Mouse (Mus musculus) yolk sac, embryonic 10.5 days (tissue): ENCODE measurements around the gene Zfp14.

Experiments used
- DNase-seq: peaks from one replicate; pipeline ENCODE4 v3.0.0-alpha.2; 2017; ENCODE audit warnings: low spot score

Zfp14 gene

DNA sequence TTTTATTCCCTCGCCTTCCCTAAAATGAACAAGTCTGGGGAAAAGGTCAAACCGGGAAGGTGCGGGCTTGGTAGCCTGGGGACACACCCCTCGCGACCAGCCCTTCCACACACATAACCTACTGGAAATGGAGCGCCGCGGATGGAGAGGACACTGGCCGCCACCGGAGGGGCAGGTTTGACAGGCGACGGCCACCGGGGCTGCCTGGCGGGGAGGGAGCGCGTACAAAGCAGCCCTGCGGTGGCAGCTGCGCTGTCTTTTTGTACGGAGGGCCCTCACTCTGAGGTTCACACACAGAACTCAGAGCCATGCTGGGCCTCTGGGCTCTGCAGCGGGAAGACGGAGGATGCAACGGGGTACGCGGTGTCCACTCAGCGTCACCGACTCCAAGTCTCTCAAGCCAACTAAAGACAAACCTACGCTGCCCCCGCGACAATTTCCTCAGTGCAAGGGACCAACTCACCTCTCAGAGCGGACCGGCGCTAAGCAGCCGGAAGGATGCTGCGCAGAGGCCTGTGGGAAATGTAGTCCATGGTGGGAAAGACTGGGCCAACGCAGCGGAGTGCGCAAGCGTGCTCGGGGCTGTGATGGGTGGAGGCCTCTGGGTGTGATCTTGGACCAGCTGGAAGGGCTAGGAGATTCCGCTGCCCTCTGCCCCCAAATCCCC is at the start of gene Zfp14:
Zfp14 (minus strand) TSS at position 499 of the 667 bp plus-strand sequence.
- peak; percentile 88 for DNase-seq

DNA sequence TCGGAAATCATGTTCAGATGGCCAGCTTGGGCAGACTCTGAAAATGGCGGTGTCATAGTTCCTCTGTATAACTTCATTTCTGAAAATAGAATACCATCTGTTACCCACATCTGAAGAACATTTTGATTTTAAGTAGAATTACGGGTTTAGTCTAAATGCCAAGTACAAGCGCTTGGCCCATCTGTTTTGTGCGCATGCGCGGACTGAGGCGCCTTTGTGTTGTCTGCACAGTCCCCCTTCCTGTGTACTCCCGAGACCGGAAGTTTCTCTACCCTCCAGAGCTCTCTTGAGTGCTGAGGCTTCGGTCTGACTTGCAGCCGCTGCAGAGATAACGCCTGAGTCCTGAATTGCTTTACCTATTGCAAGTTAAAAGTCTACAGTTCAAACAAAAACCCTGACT is 48.1 kb upstream of the Zfp14 start:
- peak; percentile 31 for DNase-seq

DNA sequence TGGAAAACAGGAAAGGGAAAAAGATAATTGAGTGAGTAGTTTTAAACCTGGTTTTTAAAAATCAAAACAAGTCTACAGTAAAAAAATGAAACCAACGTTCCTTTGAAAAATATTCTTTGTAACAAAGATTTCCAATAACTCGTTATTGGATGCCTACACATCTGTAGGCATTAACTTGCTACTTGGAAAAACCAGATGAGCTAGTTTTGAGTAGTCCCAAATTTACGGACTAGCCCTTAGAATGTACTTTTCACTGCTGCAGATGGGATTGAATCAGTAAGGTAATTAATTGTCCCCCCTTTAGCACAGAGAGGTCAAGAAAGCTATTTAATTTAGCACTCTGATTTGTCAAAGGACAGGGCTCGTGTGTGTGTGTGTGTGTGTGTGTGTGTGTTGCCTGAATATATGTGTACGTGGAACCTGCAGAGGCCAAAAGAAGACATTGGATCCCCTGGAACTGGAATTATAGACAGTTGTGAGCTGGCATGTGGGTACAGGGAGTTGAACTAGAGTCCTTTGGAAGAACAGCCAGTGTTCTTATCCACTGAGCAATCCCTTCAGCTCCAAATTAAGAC is 44.5 kb upstream of the Zfp14 start:
- DNase-seq, result peak; percentile 29

DNA sequence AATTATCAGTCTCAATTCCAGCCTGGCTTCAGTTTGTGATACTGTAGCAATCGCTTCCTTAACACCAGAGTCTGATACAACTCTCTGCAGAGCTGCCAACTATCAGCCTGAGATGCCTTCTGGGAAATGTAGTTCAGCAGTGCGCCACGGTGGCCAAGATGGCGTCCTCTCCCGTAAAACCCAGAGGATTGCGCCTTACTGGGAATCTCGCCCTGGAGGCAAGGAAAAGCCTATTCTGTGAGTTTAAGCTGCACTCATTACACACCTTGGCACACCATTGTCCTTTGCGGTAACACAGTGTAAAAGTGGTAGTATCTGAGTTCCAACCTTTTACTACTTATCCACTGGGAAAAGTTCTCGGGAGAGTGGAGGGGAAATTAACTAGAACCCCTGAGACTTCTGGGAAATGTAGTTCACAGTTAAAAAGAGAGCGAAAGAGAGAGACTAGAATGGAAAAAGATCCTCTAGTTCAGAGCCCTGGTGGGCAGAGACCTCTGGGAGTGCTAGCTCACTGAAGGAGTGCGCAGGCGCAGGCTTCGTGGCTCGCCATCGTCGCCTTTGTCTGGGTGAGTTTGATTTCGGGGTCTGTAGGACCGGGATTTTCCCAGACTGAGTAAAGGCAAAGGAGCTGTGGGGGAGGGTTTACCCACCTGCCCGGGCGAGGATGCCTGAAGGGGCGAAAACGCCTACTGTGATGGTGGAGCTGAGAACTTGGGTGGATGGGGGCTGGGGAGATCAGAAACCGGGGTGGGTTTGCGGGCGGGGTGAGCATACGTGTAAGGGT is 43.7 kb upstream of the Zfp14 start, which contains the start of gene Zfp260:
Zfp260 (plus strand) TSS at position 132 of the 784 bp plus-strand sequence.
- DNase-seq, result peak; percentile 93

DNA sequence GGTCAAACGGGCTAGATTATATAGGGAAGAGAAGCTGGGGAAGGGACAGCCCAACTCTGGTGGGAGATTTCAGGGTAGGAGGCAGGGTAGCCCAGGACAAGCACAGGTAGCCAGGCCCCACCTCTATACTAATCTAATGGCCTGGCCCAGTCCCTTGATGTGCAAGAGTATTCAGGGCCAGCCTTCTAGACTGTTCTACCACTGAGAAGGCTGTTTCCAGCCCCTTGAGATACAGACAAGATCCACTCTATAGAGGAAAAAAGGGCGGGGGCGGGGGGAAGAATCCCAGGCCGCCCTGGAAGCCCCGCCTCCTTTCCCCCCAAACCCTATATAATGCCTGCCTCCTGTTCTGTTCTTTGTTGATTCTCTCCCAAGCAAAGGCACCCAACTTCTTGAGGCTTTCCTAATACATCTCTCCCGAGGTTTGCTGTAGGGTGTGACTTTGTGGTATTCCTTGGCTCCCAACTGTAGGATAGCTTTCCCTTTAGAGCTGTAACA is 42.8 kb upstream of the Zfp14 start:
- no peak for DNase-seq

DNA sequence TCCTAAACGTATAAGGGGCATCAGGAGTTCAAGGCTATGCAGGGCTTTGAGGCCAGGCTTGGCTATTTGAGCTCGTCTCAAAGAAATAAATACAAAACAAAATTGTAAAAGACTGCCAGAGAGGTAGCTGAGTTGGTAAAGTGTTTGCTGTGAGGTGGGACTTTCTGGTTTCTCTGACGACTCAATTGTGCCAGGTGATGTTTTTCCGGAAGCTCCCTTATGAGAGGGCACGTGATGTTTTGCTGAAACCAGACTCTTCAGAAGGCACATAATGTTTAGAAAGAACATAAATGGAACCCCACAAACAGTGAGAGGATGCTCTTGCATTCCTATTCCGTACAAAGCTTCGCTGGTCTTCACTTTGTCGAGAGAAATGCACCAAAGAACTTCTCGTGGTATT is 41.5 kb upstream of the Zfp14 start:
- DNase-seq, result no peak

DNA sequence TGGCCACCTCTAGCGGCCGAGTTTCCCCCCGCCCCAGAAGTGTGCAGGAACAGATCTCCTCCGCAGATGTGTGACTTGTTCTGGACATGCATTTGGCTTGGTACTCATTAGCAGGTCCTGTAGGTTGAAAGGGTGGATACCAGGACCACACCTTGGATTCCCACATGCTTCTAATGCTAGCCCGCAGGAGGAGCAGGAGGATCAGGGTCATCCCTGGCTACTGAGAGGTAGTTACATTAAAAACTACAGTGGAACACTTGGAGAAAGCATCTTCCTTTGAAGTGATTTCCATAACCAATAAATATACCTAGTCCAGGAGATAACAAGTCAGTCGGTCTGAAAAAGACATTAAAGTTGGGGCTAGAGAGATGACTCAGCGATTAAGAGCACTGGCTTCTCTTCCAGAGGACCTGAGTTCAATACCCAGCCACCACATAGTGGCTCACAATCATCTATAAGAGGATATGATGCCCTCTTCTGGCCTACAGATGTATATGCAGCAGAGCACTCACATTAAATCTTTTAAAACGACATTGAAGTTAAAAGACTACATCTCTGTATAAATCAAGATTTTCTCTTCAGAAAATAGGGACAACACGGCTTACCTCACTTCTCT is 39.9 kb upstream of the Zfp14 start:
- peak; percentile 40 for DNase-seq

DNA sequence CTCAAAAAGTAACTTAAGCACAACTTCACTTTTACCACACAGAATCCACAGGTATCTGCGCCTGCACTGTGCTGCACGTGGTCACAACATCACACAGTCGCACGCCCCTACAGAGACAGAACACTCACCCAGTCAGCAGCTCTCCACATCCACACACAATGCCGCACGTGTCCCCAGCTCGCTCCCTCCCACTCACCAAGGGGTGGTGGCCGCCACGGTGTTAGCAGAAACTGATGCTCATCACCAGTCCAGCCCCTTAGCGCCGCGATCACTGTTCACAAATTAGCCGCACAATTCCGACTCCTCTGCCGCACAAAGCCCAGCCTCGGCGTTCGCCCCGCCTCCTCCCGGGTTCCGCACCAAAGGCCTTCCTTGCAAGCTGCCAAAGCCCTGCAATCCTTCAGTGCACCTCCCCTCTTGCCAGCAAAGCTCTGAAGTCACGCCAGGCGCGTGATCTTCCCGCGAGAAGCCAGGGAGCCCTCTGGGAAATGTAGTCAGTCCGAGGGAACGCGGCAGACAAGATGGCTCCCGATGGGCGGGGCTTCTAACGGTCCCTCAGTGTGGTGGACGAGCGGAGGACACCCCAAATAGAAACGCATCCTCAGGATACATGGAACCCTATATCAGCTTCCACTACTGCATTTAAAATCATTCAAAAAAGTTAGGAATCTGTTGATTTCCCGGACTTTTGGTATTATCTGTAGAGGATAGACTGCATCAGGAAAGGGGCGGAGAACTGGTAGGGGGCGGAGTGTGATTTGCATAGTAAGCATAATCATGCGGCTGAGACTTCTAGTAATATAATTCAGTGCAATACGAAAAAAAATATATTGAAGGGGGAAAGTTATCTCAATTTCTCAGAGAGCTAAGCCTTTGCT is 39.2 kb upstream of the Zfp14 start, which contains the start of the genes Gm26920 and Zfp566:
Gm26920 (minus strand) TSS at position 319 of the 878 bp plus-strand sequence.
Zfp566 (minus strand) TSS at position 436 of the 878 bp plus-strand sequence.
- DNase-seq, result peak; percentile 99

DNA sequence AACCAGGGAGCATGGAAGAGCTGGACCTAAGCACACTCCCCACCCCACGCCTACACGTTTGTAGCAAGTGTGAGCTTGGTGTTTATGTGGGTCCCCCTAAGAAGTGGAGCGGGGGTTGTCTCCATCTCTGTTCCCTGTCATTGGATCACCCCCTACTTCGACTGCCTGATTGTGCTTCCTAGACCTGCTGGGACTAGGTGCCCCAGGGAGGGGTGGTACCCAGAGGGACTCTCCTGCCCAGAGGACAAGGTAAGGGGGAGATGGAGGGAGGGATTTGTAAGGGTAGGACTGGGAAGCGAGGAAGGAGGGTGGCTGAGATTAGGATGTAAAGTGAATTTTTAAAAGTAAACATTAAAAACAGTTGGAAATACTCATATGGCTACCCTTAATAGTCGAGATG is 38.2 kb upstream of the Zfp14 start:
- DNase-seq, result no peak

DNA sequence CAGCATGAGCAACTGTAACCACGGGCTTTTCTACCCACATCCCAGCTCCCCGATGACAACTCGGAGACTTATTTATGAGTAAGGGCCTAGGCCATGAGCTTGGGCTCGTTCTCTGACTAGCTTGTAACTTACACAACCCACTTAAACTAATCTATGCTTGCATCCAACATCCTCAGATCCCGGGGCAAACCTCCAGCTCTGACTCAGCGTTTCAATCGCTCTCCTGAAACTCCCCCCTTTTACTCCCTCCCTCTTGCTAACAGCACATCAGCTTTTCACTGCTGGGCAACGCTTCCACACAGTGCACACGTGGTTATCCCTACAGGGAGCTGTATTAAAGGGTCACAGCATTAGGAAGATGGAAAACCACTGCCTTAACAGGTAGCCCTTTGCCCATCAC is 35.3 kb upstream of the Zfp14 start:
- DNase-seq, result no peak

DNA sequence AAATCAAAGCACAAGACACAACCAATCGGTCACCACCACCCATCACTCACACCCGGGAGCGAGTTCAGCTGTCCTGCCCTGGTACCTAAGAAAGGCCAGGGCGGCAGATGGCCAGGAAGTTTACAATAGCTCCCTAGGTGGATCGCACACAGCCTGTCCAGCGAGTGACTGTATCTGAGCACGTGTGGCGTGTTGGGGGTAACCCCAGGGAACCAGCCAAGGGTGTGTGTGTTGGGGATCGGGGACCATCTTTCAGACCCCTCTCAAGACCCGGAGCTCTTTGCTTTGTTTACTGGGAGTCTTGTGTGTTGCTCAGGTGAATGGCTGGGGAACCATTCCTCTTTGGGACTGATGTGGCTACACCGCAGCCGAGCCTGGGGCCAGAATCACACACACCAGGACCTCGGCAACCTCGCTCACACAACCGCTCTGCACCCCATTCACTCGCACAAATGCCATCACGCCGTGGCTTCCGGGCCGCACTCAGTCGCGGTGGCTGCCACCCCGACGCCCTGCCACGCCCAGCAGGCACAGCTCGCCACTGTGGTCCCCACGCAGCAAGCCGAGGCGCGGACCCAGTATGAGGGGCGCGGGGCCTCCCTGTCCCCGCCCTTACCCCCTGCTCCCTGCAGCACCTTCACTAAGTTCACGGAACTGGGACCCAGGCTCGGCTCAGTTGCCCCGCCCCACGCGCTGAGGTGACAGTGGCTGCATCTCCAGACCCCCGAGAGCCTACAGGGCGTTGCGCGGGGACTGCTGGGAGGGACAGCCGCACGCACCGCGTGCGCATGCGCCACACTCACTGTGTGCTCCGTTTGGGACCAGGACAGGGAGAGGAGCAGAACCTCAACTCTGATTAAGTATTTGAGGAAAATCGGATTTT is 21.2 kb upstream of the Zfp14 start, which contains the start of gene Zfp82:
Zfp82 (minus strand) TSS at position 755 of the 883 bp plus-strand sequence.
- DNase-seq, result peak; percentile 80

DNA sequence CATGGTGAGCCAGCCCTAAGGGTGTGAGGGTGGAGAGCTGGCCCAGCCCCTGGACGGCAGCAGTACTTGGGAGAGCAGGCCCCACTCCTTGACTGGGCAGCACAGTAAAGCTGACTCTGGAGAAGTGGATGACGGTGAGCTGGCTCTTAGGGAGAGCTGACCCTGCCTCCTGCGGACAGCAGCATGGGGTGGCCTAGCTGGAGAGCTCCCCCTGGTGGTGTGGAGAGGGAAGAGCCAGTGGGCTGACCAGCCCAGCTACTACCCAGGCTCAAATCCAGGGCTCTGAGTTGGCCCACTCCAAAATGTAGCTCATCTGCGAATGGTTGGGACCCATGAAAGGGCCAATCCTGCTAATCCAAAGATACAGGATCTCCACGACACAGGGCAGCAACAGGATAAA is 13.4 kb upstream of the Zfp14 start:
- DNase-seq, result no peak

DNA sequence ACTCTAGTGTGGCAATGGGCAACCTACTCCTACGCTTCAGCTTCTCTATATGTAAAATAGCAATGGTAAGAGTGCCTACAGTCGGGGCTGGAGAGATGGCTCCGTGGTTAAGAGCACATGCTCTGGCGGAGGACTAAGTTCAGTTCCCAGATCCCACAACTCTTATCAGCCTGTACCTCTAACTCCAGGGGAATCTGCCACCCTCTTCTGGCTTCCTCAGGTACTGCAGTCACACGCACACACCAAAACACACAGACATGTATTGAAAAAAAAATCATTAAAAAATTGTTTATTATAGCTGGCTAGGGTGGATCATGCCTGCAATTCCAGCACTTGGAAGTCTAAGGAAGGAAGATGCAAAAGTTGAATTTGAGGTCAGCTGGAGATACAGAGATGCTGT is 11.3 kb upstream of the Zfp14 start:
- no peak for DNase-seq

DNA sequence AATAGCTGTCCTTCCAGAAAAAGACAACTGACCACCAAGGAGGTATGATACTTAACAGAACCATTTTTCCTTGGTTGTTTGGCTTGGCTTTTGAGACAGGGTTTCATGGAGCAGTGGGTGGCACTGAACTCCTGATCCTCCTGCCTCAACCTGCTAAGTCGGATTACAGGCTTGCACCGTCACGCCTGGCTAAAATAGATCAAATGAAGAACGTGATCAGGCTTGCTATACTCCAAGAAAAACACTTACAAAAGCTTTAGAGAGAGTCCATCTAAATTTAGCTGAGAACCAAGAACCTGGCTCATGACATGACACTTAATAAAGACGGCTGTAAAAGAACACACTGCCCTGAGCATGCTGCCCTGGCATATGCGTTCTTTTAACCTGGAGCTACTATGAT is 9.2 kb upstream of the Zfp14 start:
- no peak for DNase-seq

DNA sequence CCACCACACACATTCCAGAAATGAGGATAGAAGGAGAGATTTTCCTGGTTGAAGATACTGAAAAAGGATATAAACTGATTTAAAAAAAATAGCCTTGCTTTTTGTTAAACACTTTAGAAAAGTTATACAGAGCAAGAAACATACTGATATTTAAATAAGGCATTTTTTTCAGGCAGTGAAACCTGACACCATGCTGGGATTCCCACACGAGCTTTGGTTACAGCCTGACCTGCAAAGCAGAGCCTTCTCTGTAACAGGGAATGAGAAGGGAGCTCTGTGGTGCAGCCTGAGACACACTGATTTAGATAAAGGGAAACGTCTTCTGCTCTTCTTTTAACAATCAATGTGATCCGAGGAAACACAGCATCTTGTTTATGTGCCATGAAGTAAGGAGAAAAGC is 2.4 kb upstream of the Zfp14 start:
- no peak for DNase-seq

DNA sequence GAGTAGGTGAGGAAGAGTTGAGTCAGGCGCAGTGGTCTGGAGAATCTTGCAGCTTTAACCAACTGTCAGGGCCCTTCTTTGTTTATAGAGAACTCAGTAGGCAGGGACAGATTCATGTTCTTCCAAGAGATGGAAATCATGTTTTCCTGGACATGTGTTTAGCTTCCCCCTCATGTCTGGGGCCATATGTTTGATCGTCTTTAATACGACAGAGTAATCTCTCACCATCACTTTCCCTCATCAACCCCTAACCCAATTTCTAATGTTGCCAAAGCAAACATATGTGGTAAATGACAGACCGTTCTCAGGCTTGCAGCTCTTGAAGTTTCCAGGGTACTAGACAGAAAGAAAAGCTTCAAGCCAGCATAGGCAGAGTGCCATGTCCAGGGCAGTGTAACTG is 3.1 kb downstream of the Zfp14 start:
- no peak for DNase-seq

DNA sequence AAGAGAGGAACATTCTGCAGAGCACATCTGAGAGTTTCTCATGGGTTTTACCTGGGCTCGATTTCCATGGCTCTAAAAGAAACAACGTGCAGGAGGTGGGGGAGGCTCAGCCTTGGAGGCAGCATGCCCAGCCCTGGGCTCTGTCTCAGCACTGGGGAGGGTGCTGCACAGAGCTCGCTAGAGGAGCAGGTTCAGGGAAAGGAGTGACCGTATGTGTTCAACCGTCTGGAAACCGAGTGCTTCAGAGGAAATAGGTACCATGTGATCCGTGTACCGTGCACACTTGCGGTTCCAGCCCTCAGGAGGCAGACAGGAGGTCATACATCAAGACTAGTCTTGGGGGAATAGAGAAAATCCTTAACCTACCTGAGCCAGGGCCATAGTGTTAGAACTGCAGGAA is 6.8 kb downstream of the Zfp14 start:
- no peak for DNase-seq

DNA sequence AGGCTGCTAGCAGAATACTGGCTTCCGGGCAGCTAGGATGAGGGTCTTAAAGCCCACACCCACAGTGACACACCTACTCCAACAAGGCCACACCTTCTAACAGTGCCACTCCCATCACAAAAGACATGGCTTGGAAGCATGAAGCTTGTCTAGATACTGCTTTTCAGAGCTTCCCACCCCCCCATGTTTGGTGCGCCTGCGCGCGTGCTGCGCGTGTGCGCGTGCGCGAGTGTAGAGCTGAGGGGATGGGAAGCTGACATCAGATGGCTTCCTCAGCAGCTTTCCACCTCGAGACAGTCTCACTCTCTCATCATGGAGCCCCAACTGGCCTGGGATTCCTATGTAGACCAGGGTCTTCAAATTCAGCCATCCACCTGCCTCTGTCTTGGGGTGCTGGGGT is 16.8 kb downstream of the Zfp14 start:
- no peak for DNase-seq

DNA sequence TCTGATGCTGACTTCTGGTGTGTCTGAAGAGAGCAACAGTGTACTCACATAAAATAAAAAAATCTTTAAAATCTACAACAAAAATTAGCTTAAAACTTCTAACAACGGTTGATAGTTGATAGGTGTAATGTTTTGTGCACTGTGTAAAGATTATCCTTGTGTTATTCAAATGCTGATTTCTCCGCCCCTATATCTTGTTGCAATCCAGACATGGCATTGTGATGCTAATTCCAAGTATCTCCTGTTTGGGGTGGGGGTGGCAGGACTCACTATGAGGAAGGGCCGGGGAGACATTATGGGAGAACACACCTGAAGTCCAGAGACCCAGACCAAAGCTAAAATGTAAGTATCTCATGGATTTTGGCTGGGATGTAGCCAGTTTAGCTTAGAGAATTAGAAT is 19.8 kb downstream of the Zfp14 start:
- DNase-seq, result no peak

DNA sequence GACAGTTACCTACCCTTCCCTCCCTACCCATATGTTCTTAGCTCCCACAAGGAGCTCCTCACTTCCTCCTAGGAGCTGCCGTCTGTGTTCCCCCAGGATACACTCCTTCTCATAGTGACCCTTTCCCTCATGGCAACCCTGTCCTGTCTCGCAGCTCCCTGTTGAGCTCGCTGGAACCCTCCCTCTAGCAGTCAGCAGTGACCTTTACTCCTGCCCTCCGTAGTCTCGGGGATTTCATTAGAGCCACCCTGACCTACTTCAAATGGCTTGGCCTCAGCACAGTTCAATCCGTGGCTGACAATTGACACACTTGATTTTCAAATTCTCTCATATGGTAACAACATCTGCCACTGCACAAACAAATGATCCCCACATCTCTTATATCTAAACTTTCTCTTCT is 20.5 kb downstream of the Zfp14 start:
- peak; percentile 50 for DNase-seq
